Mouse (Mus musculus) layer of hippocampus, adult 2 months (tissue): ENCODE results near the gene Ift46. TPM values are rescaled to one million over a fixed set of nuclear protein-coding genes. Genes with fewer than 3 reads are reported as not detected.

Experiments
- DNase-seq, 2 experiments: peaks; one replicate each; pipeline ENCODE4 v3.0.0; 2022; ENCODE audit warnings: low spot score in 2 of 2
- H3K27ac ChIP-seq: fragments of 200-600 bp; 2 replicates; pipeline ENCODE4 v1.8.1; 2022
- H3K4me3 ChIP-seq: fragments of 200-600 bp; 2 replicates; pipeline ENCODE4 v1.8.1; 2022; ENCODE audit warnings: mild to moderate bottlenecking
- CTCF ChIP-seq: fragments of 200-600 bp; conservative IDR thresholded peaks from 2 replicates; pipeline ENCODE4 v1.8.1; 2022; ENCODE audit warnings: antibody characterized with exemption, mild to moderate bottlenecking, moderate library complexity
- total RNA-seq, 2 experiments: library from RNA; stranded (reverse); gene quantifications; 2 replicates each; pipeline ENCODE4 v1.2.3; 2021

The Ift46 gene
- total RNA-seq, 2 experiments from 2014 or later, result 73.9 to 84.9 TPM

GRCm38 (mm10) chr9:44802808-44803450, 35.2 kb downstream of the Ift46 start, which contains the start of gene Ttc36:
Gene Ttc36 (minus strand): TSS chr9:44803072.
- H3K4me3 ChIP-seq, result no peak within 1 kb of the TSS
- no peak for DNase-seq
- H3K27ac ChIP-seq, result no peak within 1 kb of the TSS
- TF ChIP-seq CTCF, result no peak

GRCm38 (mm10) chr9:44804678-44805077, 37.0 kb downstream of the Ift46 start:
- DNase-seq, result no peak
- no peak for TF ChIP-seq CTCF
- Histone ChIP-seq H3K4me3 (no peak overlapping the region), H3K27ac (no peak overlapping the region)

GRCm38 (mm10) chr9:44805536-44805935, 37.8 kb downstream of the Ift46 start:
- no peak for DNase-seq
- no peak overlapping the region for H3K4me3 ChIP-seq
- no peak for TF ChIP-seq CTCF
- no peak overlapping the region for H3K27ac ChIP-seq

GRCm38 (mm10) chr9:44807141-44807540, 39.4 kb downstream of the Ift46 start:
- H3K27ac ChIP-seq, result no peak overlapping the region
- no peak overlapping the region for H3K4me3 ChIP-seq
- DNase-seq, result no peak
- no peak for TF ChIP-seq CTCF

GRCm38 (mm10) chr9:44807778-44808177, 40.1 kb downstream of the Ift46 start:
- TF ChIP-seq CTCF, result no peak
- Histone ChIP-seq H3K4me3 (no peak overlapping the region), H3K27ac (no peak overlapping the region)
- DNase-seq, result no peak

- H3K27ac ChIP-seq, result peak overlapping the region; percentile 14
- no peak overlapping the region for H3K4me3 ChIP-seq
- DNase-seq, result no peak
- TF ChIP-seq CTCF, result no peak
Observed at GRCm38 (mm10) chr9:44810316-44810715, 42.6 kb downstream of the Ift46 start.

GRCm38 (mm10) chr9:44814179-44814578, 46.5 kb downstream of the Ift46 start:
- Histone ChIP-seq H3K27ac (0 out of 2 replicates have a peak overlapping the region, but pooled peaks have one; percentile 18), H3K4me3 (no peak overlapping the region)
- no peak for TF ChIP-seq CTCF
- DNase-seq, result no peak

- TF ChIP-seq CTCF, result no peak
- peak; percentile 55 to 59 for DNase-seq
Observed at GRCm38 (mm10) chr9:44817522-44817921, 49.8 kb downstream of the Ift46 start.

GRCm38 (mm10) chr9:44819920-44820827, 52.5 kb downstream of the Ift46 start:
- Histone ChIP-seq H3K4me3 (no peak overlapping the region), H3K27ac (peak overlapping the region; percentile 46; the same call in 1 of the 2 replicates)
- no peak for DNase-seq
- no peak for TF ChIP-seq CTCF

More at GRCm38 (mm10) chr9:44817522-44817921, 49.8 kb downstream of the Ift46 start:
- peak overlapping the region; percentile 62 for H3K27ac ChIP-seq
- H3K4me3 ChIP-seq, result no peak overlapping the region

- no peak for DNase-seq
- no peak for TF ChIP-seq CTCF
Observed at GRCm38 (mm10) chr9:44826660-44827059, 59.0 kb downstream of the Ift46 start.

GRCm38 (mm10) chr9:44828944-44829343, 61.2 kb downstream of the Ift46 start:
- Histone ChIP-seq H3K27ac (peak overlapping the region; percentile 46; the same call in 1 of the 2 replicates), H3K4me3 (no peak overlapping the region)
- peak in 1 of 2 experiments; percentile 28 for DNase-seq
- TF ChIP-seq CTCF, result no peak

More at GRCm38 (mm10) chr9:44826660-44827059, 59.0 kb downstream of the Ift46 start:
- no peak overlapping the region for H3K4me3 ChIP-seq
- no peak overlapping the region for H3K27ac ChIP-seq

- no peak overlapping the region for H3K4me3 ChIP-seq
- DNase-seq, result no peak
- peak overlapping the region; percentile 46 for H3K27ac ChIP-seq
- TF ChIP-seq CTCF, result no peak
Observed at GRCm38 (mm10) chr9:44830506-44830905, 62.8 kb downstream of the Ift46 start.

- TF ChIP-seq CTCF, result no peak
- DNase-seq, result no peak
- Histone ChIP-seq H3K4me3 (no peak overlapping the region), H3K27ac (no peak overlapping the region)
Observed at GRCm38 (mm10) chr9:44832356-44832755, 64.6 kb downstream of the Ift46 start.
